13 mouse cellular contexts compared by ENCODE assay signal in genomic region chr4:95290321-95290720, GRCm38 (mm10).
DNase-seq lines count a peak whose midpoint lies in the region; ATAC-seq and TF ChIP-seq lines count a peak whose summit lies in the region.
"Had no signal": no experiment of that assay in that cellular context is flagged by ENCODE, and none has a peak within 500 bp of the region (broad histone marks: within the 10 kb centered on the region; RNA-seq: fewer than 3 reads in every experiment).

No protein-coding gene starts in this region.

- intact Hi-C loops in gastrocnemius, postnatal 14 days (cut with DNase I; ENCODE audit: low total_unique reads): loop anchor here (10.0 kb wide), 1 partner anchor 236 kb away; the partner anchor contains the start of gene Jun

- H3K27me3 ChIP-seq in hindbrain, postnatal 0 days (ENCODE audit: insufficient read depth, low read length): no peaks in the 10 kb centered on the region
- no peaks in the 10 kb centered on the region for H3K27me3 ChIP-seq in hindbrain, embryonic 10.5 days (ENCODE audit: insufficient read depth, poor library complexity, severe bottlenecking)
- H3K27me3 ChIP-seq in C2C12 (ENCODE audit: control insufficient read depth, insufficient read depth, insufficient read length): no peaks in the 10 kb centered on the region
- H3K27me3 ChIP-seq: limb, embryonic 15.5 days had no signal

- H3K79me2 ChIP-seq in C2C12 (ENCODE audit: control insufficient read depth, insufficient read depth): no peaks in the 10 kb centered on the region

- DNase-seq in cerebellum, postnatal 10 days: peak; percentile 8 to 26
- DNase-seq in cerebellum, postnatal 36 days: no peak
- peak; percentile 12 for DNase-seq in hindbrain, postnatal 0 days (ENCODE audit: low spot score)
- DNase-seq in hindbrain, embryonic 10.5 days (ENCODE audit: low spot score): no peak
- peak; percentile 29 for DNase-seq in gastrocnemius, postnatal 14 days
- DNase-seq in spleen, postnatal 10 days (ENCODE audit: low spot score in 2 of 2): no peak
- DNase-seq: cerebellum, adult 11-12 months; kidney, adult 11 months; thymus, postnatal 25 days had no signal

- H3K36me3 ChIP-seq in hindbrain, postnatal 0 days (ENCODE audit: insufficient read depth, low read length): no peaks in the 10 kb centered on the region
- no peaks in the 10 kb centered on the region for H3K36me3 ChIP-seq in hindbrain, embryonic 10.5 days
- no peaks in the 10 kb centered on the region for H3K36me3 ChIP-seq in C2C12 (ENCODE audit: control insufficient read depth, insufficient read depth)
- H3K36me3 ChIP-seq: limb, embryonic 15.5 days had no signal

- H3K4me3 ChIP-seq in hindbrain, postnatal 0 days (ENCODE audit: low read length): no peak overlapping the region
- H3K4me3 ChIP-seq in hindbrain, embryonic 10.5 days: no peak overlapping the region
- H3K4me3 ChIP-seq in C2C12 (ENCODE audit: insufficient read depth, poor library complexity, severe bottlenecking): no peak overlapping the region
- H3K4me3 ChIP-seq: limb, embryonic 15.5 days had no signal

- no peaks in the 10 kb centered on the region for H3K4me1 ChIP-seq in hindbrain, postnatal 0 days (ENCODE audit: insufficient read depth, low read length)
- H3K4me1 ChIP-seq in hindbrain, embryonic 10.5 days (replicated peaks): no peaks in the 10 kb centered on the region

- ATAC-seq in hindbrain, postnatal 0 days: no peak
- ATAC-seq in CD4-positive, CD25-positive, alpha-beta regulatory T cell, adult 4 months: no peak
- ATAC-seq: midbrain, embryonic 16.5 days had no signal

- TF ChIP-seq CTCF in hindbrain, postnatal 0 days (IDR thresholded peaks at IDR 0.05; ENCODE audit: low read depth): no peak
- no peak for TF ChIP-seq CTCF in C2C12 (IDR thresholded peaks at IDR 0.05; ENCODE audit: control insufficient read depth, insufficient read depth, insufficient read length)

- H3K4me2 ChIP-seq in hindbrain, postnatal 0 days (ENCODE audit: low read depth, low read length): no peak overlapping the region
- H3K4me2 ChIP-seq: limb, embryonic 15.5 days had no signal

- WGBS in hindbrain, postnatal 0 days: 36% methylated on average over 4 of the region's 4 CpGs
- WGBS in hindbrain, embryonic 10.5 days: 65% methylated on average over 4 of the region's 4 CpGs

- H3K79me3 ChIP-seq in C2C12 (ENCODE audit: low read depth): no peaks in the 10 kb centered on the region

- no peaks in the 10 kb centered on the region for H3K9me3 ChIP-seq in hindbrain, postnatal 0 days (ENCODE audit: low read length)
- no peaks in the 10 kb centered on the region for H3K9me3 ChIP-seq in hindbrain, embryonic 10.5 days
- H3K9me3 ChIP-seq: limb, embryonic 15.5 days had no signal

- no peak overlapping the region for H3K9ac ChIP-seq in hindbrain, postnatal 0 days (replicated peaks; ENCODE audit: low read length)
- H3K9ac ChIP-seq: limb, embryonic 15.5 days had no signal

- no peak overlapping the region for H3ac ChIP-seq in C2C12 (ENCODE audit: control insufficient read depth, insufficient read length, low read depth)

- no peak overlapping the region for H3K27ac ChIP-seq in hindbrain, postnatal 0 days
- H3K27ac ChIP-seq in hindbrain, embryonic 10.5 days: no peak overlapping the region
- H3K27ac ChIP-seq: limb, embryonic 15.5 days had no signal

TF ChIP-seq in C2C12, 6 proteins besides CTCF, POLR2A, EP300 and RAD21:
- TF ChIP-seq MYOD1 (IDR thresholded peaks at IDR 0.05; ENCODE audit: control insufficient read depth, insufficient read length, low read depth) (peak; percentile 40), USF1 (IDR thresholded peaks at IDR 0.05; ENCODE audit: low read depth) (no peak), MAX (IDR thresholded peaks at IDR 0.05) (no peak)

Comparison
In these comparisons a context has a peak if more than half of its experiments do, and no peak if none do; other contexts are left out.
1. DNase-seq: peak in cerebellum, postnatal 10 days (2 of 2), hindbrain, postnatal 0 days (single experiment) and gastrocnemius, postnatal 14 days (single experiment); none in cerebellum, postnatal 36 days (0 of 2), hindbrain, embryonic 10.5 days (single experiment) and spleen, postnatal 10 days (0 of 2).